Mouse (Mus musculus) spleen, postnatal 36 days (tissue): Measurements from ENCODE around the gene Kdm5a.

Experiments
- DNase-seq, 2 experiments: peaks; one replicate each; pipeline ENCODE4 v3.0.0; 2022; ENCODE audit warnings: low spot score in 2 of 2, mixed read lengths in 1 of 2

Gene Kdm5a

DNA sequence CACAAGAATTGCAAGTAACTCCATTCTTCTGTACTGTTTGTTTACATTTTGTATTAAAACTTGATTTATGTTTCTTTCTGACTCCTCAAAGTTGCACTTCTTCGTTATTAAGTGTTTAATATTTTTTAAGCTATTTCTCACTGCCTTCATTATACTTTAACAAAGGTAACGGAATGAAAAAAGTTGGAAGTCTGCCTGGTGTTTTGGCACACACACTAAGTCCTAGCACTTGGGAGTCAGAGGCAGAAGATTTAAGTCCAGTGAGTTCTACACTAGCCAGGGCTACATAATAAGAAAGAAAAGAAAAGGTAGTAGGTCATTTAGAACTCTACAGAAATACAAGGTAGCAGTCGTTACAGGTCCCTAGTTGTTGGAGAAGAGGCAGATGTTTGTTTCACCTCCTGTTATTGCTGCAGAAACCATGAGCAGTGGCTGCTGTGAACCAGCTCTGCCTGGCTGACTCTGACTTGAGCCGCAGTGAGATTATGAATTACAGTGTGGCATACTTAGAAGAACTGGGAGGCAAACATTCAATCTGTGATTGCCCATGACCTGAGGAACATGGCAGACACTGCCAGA is 78.3 kb downstream of the Kdm5a start:
- no peak for DNase-seq

DNA sequence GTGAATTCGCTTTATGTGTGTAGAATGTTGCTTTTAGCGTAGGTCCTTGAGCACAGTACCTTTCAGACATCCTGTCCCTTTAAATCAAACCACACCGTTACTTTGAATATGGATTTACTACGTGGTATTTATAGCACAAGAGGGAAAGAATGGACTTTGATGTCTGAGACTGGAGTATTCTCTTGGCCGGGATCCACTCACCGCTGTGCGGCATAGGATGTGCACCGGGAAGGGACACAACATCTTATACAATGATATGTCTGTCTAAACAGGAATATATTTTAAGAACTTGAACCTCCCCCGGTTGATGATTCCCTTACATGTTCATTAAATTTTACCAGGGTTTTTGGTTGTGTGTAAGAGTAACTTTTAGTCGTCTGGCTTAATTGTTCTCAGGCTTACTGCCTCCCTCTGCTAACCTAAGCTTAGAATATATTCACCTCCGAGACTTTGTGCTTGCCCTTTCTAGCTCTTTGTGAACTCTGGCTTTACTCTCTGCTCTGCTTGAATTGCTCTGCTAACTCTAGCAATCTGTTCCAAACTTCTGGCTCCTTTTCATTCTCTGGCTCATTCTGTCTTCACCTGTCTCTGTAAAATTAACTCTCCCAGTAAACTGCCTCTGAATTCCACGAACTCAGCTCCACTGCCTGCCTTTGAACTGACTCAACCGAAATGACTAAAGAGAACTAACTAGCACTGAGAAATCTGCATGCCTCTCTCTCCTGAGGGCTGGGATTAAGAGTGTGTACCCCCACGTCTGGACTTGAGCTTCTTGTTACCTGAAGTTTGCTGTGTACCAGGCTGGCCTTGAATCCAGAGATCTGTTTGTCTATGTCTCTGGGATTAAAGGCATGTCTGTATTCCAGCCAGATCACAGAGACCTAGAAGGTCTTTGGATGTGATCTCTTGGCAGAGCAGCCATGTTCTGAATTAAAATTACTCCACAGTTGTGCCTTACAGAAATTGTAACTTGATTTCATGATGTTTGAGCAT is 79.7 kb downstream of the Kdm5a start:
- no peak for DNase-seq

GRCm38 (mm10) chr6:120450208-120450607 is 86.3 kb downstream of the Kdm5a start:
- no peak for DNase-seq

DNA sequence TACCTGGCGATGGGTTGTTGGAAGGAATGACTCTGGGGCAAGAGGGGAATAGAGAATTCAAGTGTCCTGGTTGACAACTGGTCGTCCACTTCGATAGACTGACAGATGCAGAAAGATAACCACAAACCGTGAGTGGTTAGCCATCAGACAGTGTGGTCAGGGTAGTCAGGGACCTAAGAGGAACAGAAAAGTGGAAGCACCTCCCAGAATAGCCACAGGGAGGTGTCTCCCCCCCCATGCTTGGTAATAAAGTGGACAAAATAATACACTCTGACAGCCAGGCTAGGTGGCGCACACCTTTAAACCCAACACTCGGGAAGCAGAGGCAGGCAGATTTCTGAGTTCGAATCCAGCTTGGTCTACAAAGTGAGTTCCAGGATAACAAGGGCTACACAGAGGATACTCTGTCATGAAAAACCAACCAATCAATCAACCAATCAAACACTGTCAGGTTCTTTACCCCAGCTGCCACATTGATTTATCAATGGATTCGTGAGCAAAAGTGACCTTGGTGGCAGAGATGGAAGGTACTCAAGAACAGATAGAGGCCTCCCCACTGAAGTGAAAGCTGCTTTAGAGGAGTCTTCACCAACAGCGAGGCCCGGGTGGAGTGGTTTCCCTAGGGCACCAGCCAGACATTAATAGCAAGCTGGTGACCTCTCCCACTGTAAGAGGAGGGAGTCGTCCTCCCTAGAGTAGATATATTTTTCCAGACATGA is 88.6 kb downstream of the Kdm5a start:
- DNase-seq: peak; percentile 46 to 58

GRCm38 (mm10) chr6:120453103-120453445 is 89.2 kb downstream of the Kdm5a start:
- DNase-seq: no peak

DNA sequence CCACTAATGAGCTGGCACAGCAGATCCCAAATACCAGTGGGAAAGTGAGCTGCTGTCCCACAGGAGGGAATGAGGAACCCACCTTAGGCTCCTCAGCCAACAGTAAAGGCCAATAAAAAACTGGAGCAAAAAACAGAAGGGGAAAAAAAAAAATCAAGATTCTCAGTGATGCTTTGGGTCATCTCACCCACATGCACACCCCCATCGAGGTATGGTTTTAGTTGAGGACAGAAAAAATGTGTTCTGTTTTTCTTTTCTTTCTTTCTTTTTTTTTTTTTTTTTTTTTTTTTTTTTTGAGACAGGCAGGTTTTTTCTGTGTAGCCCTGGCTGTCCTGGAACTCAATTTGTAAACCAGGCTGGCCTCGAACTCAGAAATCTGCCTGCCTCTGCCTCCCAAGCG is 89.6 kb downstream of the Kdm5a start:
- no peak for DNase-seq

GRCm38 (mm10) chr6:120454627-120455077 is 90.7 kb downstream of the Kdm5a start:
- DNase-seq: no peak

DNA sequence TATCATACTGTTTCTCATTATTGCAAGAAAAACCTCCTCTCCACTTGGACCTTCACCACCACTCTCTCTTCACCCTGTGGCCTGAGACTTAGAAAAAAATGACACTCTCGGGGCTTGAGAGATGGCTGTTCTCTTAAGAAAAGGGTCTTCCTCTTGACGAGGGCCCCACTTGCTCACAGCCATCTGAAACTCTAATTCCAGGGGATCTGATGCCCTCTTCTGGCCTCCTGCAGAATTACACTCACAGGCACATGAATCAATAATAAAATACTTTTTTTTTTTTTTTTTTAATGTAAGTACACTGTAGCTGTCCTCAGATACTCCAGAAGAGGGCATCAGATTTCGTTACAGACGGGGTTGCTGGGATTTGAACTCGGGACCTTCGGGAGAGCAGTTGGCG is 93.2 kb downstream of the Kdm5a start:
- no peak for DNase-seq

DNA sequence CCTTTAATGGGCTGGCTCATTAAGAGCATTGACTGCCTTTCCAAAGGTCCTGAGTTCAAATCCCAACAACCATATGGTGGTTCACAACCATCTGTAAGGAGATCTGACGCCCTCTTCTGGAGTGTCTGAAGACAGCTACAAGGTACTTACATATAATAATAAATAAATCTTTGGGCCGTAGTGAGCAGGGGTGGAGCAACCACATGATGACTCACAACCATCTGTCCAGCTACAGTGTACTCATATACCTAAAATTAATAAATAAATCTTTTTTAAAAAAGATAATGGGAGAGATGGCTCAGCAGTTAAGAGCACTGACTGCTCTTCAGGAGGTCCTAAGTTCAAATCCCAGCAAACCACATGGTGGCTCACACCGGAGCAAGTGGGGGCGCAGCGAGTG is 93.8 kb downstream of the Kdm5a start:
- DNase-seq: no peak

DNA sequence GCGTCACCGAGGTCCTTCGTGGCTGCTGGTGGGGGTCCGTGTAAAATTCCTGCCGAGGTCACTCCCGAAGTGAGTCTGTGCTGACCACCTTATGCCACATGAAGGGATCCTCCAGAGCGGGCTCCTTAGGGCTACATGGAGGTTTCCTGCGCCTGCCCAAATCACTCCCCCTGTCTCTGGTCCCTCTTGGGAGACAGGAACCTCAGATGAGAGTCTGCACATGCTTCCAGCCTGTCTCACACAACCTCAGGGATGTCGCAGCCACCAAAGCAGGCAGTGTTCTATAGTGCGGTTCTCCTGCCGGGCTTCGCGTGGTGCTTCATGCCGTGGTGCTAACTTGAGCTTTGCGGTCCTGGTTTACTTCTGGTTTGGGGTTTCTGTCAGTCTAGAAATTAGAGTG is 97.3 kb downstream of the Kdm5a start:
- DNase-seq: no peak

- DNase-seq: no peak
Measured at GRCm38 (mm10) chr6:120462251-120462650, 98.3 kb downstream of the Kdm5a start.

DNA sequence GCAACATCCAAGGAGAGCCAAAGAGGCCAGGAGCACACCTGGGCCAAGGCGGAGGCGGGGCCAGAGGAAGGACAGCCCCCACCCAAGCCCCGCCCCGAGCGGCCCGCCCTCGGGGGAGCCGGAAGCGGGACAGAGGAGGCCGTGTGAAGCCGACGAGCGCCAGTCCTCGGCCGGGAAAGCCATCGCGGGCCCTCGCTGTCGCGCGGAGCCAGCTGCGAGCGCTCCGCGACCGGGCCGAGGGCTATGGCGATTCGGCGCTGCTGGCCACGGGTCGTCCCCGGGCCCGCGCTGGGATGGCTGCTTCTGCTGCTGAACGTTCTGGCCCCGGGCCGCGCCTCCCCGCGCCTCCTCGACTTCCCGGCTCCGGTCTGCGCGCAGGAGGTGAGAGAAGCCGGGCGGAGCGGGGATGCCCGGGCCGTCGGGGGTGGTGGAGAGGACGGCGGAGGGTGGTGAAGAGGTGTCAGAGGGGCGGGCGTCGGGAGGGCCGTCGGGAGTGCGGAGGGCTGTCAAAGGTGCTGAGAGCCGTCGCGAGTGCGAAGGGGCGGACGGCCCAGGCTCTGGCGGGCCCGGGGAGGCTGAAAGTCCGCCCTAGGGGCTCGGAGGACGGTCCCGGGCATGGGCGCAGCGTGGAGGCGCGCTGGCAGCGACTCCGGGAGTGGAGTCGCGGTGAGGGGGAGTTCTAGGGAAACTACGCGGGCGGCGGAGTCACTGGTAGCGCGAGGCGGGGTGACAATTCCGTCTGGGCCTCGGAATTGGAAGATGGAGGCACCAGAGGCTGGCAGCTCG is 99.4 kb downstream of the Kdm5a start, which contains the start of gene Il17ra:
TSS of gene Il17ra (plus strand) at position 162 of the 786 bp plus-strand sequence.
- peak; percentile 88 to 89 for DNase-seq

DNA sequence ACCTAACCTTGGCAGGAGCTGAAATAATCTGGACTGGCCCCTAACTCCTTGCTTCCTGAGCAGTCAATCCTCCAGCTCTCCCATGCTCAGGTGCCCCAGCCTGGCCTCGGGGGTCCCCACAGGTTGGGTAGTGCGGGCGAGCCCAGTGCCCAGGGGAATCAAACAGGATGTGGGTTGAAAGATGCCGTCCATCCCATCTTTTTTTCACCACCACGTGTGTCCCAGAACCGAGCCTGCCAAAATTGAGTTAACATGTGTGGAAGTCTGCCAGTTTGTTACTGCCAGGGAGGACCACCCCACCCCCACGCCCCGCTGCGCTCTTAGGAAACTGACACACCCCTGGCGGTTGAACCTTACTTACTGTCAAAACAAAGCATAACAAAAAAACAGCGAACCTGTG is 100.0 kb downstream of the Kdm5a start:
- DNase-seq: peak; percentile 60 to 64

DNA sequence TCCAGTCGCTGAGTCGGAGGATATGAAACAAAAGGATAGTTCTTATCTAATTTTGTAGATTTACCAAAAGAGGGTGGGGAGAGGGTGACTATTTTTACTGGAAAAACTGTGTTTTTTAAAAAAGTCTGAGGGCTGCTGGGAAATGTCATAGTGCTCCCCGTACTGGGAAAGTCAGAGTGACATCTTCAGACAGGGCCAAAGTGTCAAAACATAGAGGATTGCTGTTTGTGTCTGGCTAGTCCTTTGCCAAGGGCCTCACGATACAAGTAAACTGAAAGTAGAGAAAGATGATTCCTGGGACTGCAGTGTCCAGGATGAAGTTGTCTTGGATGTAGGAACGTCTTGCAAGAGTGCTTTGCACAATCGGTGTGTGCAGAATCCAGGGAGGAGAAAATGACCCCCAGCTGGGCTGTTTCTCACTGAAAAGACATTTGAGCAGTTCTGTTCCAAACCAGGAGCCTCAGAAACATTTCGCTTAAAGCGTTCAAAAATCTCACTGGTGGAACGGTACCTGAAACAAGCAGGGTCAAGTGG is 100.5 kb downstream of the Kdm5a start:
- DNase-seq: no peak

GRCm38 (mm10) chr6:120465393-120465792 is 101.5 kb downstream of the Kdm5a start:
- DNase-seq: no peak

DNA sequence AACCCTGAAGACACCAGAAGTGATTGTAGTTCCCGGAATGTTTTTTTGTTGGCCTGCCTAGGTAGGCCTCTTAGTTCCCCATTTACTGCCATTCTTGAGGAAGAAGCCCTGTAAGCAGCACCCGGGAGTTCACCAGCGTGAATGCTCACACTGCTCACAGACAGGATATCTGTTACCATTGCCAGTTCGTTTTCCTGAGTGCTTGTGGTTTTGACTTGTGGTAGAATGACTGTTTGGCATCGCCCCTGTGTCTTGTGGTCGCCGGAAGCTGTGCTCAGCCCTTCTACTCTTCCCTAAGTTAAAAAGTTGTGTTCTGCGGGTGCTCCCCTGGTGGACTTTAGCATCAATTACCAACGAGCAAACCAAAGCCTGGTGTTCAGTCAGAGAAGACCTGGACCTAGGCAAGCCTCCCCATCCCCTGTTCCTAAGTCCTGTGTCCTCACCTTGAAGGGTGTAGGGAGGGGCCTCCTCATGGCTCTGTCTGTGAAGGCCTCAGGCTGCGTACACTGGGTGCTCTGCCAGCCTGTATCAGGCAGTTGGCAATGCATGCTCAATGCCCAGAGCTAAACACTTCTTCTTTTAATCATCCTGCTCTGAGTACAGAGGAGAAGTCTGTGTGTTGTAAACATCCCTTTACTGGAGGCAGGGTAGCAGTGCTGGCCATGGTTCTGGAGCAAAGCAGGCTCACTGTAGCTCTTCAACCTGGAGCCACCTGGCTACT is 102.8 kb downstream of the Kdm5a start:
- peak; percentile 84 to 86 for DNase-seq

GRCm38 (mm10) chr6:120468259-120468658 is 104.3 kb downstream of the Kdm5a start:
- DNase-seq: no peak

GRCm38 (mm10) chr6:120469268-120469667 is 105.3 kb downstream of the Kdm5a start:
- no peak for DNase-seq

DNA sequence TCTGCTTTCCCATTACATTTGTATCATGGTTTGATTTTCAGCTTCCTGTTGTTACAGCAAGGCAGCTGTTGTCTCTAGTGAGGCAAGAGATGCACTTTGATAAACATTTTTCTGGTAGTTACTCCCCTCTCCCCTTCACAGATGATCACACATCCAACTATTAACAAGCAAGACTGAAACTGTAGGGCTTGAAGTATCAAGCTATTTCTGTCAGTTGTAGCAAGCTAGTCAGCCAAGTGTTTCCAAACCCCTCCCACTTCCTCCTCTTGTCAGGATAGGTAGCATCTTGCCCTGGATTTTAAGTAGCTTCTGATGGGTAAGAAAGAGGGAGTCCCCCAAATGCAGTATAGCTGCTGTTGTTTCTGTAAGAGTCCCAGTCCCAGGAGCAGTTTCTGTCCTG is 105.8 kb downstream of the Kdm5a start:
- peak; percentile 71 to 76 for DNase-seq

- peak; percentile 65 to 70 for DNase-seq
Measured at GRCm38 (mm10) chr6:120470666-120471065, 106.7 kb downstream of the Kdm5a start.
